Mouse (Mus musculus) limb, embryonic 13.5 days (tissue): ENCODE results near the gene Nhsl2. TPM values are rescaled to one million over a fixed set of nuclear protein-coding genes. Genes with fewer than 3 reads are reported as not detected.
A peak's percentile ranks its signal among the peaks of the same experiment; 100 is the strongest.

Experiments used
- ATAC-seq: fragments of 200-750 bp; cut with Nextera tagmentation; 2 replicates; pipeline ENCODE4 v1.8.0; 2017; ENCODE audit warnings: low read depth, moderate number of reproducible peaks, moderate TSS enrichment; ENCODE audit not compliant: low FRiP score
- H3K27ac ChIP-seq: fragments of 300-500 bp; sonication (generic); 2 replicates; pipeline ENCODE4 v1.5.1; 2015; ENCODE audit warnings: inconsistent platforms, mild to moderate bottlenecking, moderate library complexity
- H3K27me3 ChIP-seq: fragments of 300-500 bp; sonication (generic); 2 replicates; pipeline ENCODE4 v1.6.1; 2015; ENCODE audit warnings: mild to moderate bottlenecking, inconsistent platforms
- H3K36me3 ChIP-seq: fragments of 300-500 bp; sonication (generic); 2 replicates; pipeline ENCODE4 v1.6.1; 2015; ENCODE audit warnings: inconsistent platforms, mild to moderate bottlenecking, moderate library complexity
- H3K4me1 ChIP-seq: fragments of 300-500 bp; sonication (generic); 2 replicates; pipeline ENCODE4 v1.6.1; 2015; ENCODE audit warnings: inconsistent platforms
- H3K4me2 ChIP-seq: fragments of 300-500 bp; sonication (generic); replicated peaks from 2 replicates; pipeline ENCODE4 v1.6.1; 2015; ENCODE audit warnings: inconsistent platforms, mild to moderate bottlenecking, moderate library complexity
- H3K4me3 ChIP-seq: fragments of 300-500 bp; sonication (generic); 2 replicates; pipeline ENCODE4 v1.5.1; 2015; ENCODE audit warnings: moderate library complexity, mild to moderate bottlenecking, inconsistent platforms
- H3K9ac ChIP-seq: fragments of 300-500 bp; sonication (generic); 2 replicates; pipeline ENCODE4 v1.6.1; 2015; ENCODE audit warnings: mild to moderate bottlenecking, inconsistent platforms
- H3K9me3 ChIP-seq: fragments of 300-500 bp; sonication (generic); 2 replicates; pipeline ENCODE4 v1.6.1; 2016; ENCODE audit warnings: inconsistent platforms
- WGBS: fragments of 180-500 bp; shearing (Covaris S2); methylation state at CpG from one replicate; pipeline ENCODE4 v1.1.7; 2015; 5-methylcytosine and 5-hydroxymethylcytosine counted together
- polyA plus RNA-seq: library from polyadenylated mRNA; unstranded; fragments of >200 nt; fragmentation: Nextera tagmentation; extraction: Ambion mirVana; gene quantifications from 2 replicates; pipeline ENCODE4 v1.2.1, GENCODE M21; 2015

Gene Nhsl2
- polyA plus RNA-seq, 1 experiment from 2014 or later, result 17.4 TPM

GRCm38 (mm10) chrX:102060891-102061290, 211.7 kb downstream of the Nhsl2 start:
- Histone ChIP-seq H3K4me1 (peaks cover 17% of the 10 kb centered on the region), H3K4me2 (no peak overlapping the region), H3K27me3 (peaks cover 27% of the 10 kb centered on the region), H3K9me3 (no peaks in the 10 kb centered on the region), H3K9ac (no peak overlapping the region), H3K4me3 (no peak overlapping the region), H3K36me3 (no peaks in the 10 kb centered on the region), H3K27ac (no peak overlapping the region)
- 51% methylated on average over 2 of the region's 2 CpGs for WGBS
- ATAC-seq, result no peak

- 35% methylated on average over 3 of the region's 3 CpGs for WGBS
- no peaks in the 10 kb centered on the region for H3K9me3 ChIP-seq
- no peak overlapping the region for H3K4me3 ChIP-seq
- H3K9ac ChIP-seq, result no peak overlapping the region
- no peak for ATAC-seq
- peaks cover 41% of the 10 kb centered on the region for H3K27me3 ChIP-seq
- H3K36me3 ChIP-seq, result no peaks in the 10 kb centered on the region
- no peak overlapping the region for H3K4me2 ChIP-seq
- peaks cover 17% of the 10 kb centered on the region for H3K4me1 ChIP-seq
- no peak overlapping the region for H3K27ac ChIP-seq
These were observed 214.9 kb downstream of the Nhsl2 start for GRCm38 (mm10) chrX:102064062-102064461.

GRCm38 (mm10) chrX:102065213-102065775, 216.1 kb downstream of the Nhsl2 start:
- ATAC-seq, result no peak
- H3K27ac ChIP-seq, result no peak overlapping the region
- no peaks in the 10 kb centered on the region for H3K9me3 ChIP-seq
- no peak overlapping the region for H3K9ac ChIP-seq
- H3K27me3 ChIP-seq, result peaks cover 45% of the 10 kb centered on the region
- H3K4me1 ChIP-seq, result peaks cover 21% of the 10 kb centered on the region
- no peak overlapping the region for H3K4me2 ChIP-seq
- H3K36me3 ChIP-seq, result no peaks in the 10 kb centered on the region
- WGBS, result 50% methylated on average over 4 of the region's 4 CpGs
- no peak overlapping the region for H3K4me3 ChIP-seq

GRCm38 (mm10) chrX:102066134-102066533, 216.9 kb downstream of the Nhsl2 start:
- peaks cover 51% of the 10 kb centered on the region for H3K27me3 ChIP-seq
- WGBS, result 14% methylated on average over 8 of the region's 9 CpGs
- ATAC-seq, result no peak

GRCm38 (mm10) chrX:102067118-102067517, 217.9 kb downstream of the Nhsl2 start:
- whole genome bisulfite sequencing, result 81% methylated on average over 6 of the region's 6 CpGs
- no peak overlapping the region for H3K4me2 ChIP-seq

More at GRCm38 (mm10) chrX:102066134-102066533, 216.9 kb downstream of the Nhsl2 start:
- Histone ChIP-seq H3K4me1 (peaks cover 18% of the 10 kb centered on the region), H3K9ac (no peak overlapping the region), H3K36me3 (no peaks in the 10 kb centered on the region), H3K4me3 (no peak overlapping the region), H3K9me3 (no peaks in the 10 kb centered on the region), H3K4me2 (no peak overlapping the region), H3K27ac (no peak overlapping the region)

DNA sequence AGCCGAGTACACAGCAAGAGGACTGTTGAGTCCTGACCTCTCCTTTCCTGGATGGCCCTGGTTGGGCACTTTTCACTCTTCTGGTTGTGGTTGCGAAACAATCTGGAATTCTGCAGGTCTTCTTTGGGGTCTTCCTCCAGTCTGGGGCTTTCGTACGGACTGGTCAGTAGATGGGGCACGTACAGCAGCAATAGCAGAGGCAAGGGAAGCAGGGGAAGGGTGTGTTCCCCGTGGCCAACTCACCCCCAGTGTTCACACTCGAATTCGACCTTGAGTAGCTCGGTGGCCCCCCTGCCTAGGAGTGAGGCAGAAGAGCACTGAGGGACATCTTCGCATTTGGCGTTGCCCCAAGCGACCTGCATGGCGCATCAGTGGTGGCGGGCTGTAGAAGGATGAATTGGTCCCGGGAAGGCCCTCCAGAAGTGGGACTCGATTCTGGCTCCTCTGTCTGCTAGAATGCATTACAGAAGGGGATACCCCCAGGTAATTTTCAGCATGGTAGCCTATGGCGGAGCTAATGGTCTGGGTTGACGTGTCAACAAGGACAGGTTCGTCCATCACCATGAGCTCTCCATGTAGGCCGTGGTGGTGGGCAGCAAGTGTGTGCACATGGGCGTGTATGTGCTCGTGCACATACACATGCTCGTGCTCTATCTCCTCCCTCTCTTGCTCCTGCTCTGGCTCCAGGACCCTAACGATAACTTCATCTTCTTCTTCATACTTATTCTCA, 219.8 kb downstream of the Nhsl2 start:
- Histone ChIP-seq H3K27me3 (peaks cover 66% of the 10 kb centered on the region), H3K27ac (no peak overlapping the region), H3K36me3 (no peaks in the 10 kb centered on the region), H3K4me1 (peaks cover 11% of the 10 kb centered on the region), H3K4me3 (no peak overlapping the region), H3K9me3 (no peaks in the 10 kb centered on the region), H3K4me2 (no peak overlapping the region), H3K9ac (no peak overlapping the region)
- ATAC-seq, result no peak
- 92% methylated on average over 24 of the region's 24 CpGs for WGBS

More at GRCm38 (mm10) chrX:102067118-102067517, 217.9 kb downstream of the Nhsl2 start:
- Histone ChIP-seq H3K9ac (no peak overlapping the region), H3K9me3 (no peaks in the 10 kb centered on the region), H3K36me3 (no peaks in the 10 kb centered on the region), H3K27ac (no peak overlapping the region), H3K4me1 (peaks cover 18% of the 10 kb centered on the region), H3K4me3 (no peak overlapping the region), H3K27me3 (peaks cover 58% of the 10 kb centered on the region)
- no peak for ATAC-seq

- H3K4me1 ChIP-seq, result peaks cover 3% of the 10 kb centered on the region; the same call in 1 of the 2 replicates
- peak within 1 kb of the TSS; percentile 74 for H3K27ac ChIP-seq
- H3K9ac ChIP-seq, result peak within 1 kb of the TSS; percentile 71
- no peaks in the 10 kb centered on the region for H3K9me3 ChIP-seq
- ATAC-seq, result peak; percentile 93
- H3K36me3 ChIP-seq, result no peaks in the 10 kb centered on the region
- peaks cover 56% of the 10 kb centered on the region for H3K27me3 ChIP-seq
- 16% methylated on average over 60 of the region's 61 CpGs for WGBS
- H3K4me3 ChIP-seq, result peak within 1 kb of the TSS; percentile 54
- peak within 1 kb of the TSS; percentile 69 for H3K4me2 ChIP-seq
These were observed 221.6 kb downstream of the Nhsl2 start, which contains the start of gene Rtl5 for GRCm38 (mm10) chrX:102070591-102071471. Gene Rtl5, minus strand, starts transcription at chrX:102071304.

- H3K27me3 ChIP-seq, result peaks cover 53% of the 10 kb centered on the region; the same call in 1 of the 2 replicates
- ATAC-seq, result 0 out of 2 replicates have a peak, but pooled peaks have one; percentile 2
- H3K4me3 ChIP-seq, result peak overlapping the region; percentile 54
- peak overlapping the region; percentile 74; the same call in 1 of the 2 replicates for H3K27ac ChIP-seq
- peaks cover 3% of the 10 kb centered on the region; the same call in 1 of the 2 replicates for H3K4me1 ChIP-seq
- WGBS, result 23% methylated on average over 2 of the region's 2 CpGs
- no peaks in the 10 kb centered on the region for H3K9me3 ChIP-seq
- H3K9ac ChIP-seq, result 0 out of 2 replicates have a peak overlapping the region, but pooled peaks have one; percentile 71
- H3K36me3 ChIP-seq, result no peaks in the 10 kb centered on the region
- peak overlapping the region; percentile 69 for H3K4me2 ChIP-seq
These were observed 222.3 kb downstream of the Nhsl2 start for GRCm38 (mm10) chrX:102071517-102071916.

GRCm38 (mm10) chrX:102073605-102074325, 224.6 kb downstream of the Nhsl2 start:
- H3K9me3 ChIP-seq, result no peaks in the 10 kb centered on the region
- H3K4me2 ChIP-seq, result no peak overlapping the region
- H3K36me3 ChIP-seq, result peaks cover 5% of the 10 kb centered on the region; the same call in 1 of the 2 replicates
- peaks cover 42% of the 10 kb centered on the region; the same call in 1 of the 2 replicates for H3K27me3 ChIP-seq
- no peak overlapping the region for H3K9ac ChIP-seq
- peaks cover 3% of the 10 kb centered on the region; the same call in 1 of the 2 replicates for H3K4me1 ChIP-seq
- H3K27ac ChIP-seq, result no peak overlapping the region
- no peak for ATAC-seq
- no peak overlapping the region for H3K4me3 ChIP-seq
- WGBS, result 83% methylated on average over 14 of the region's 14 CpGs

- no peaks in the 10 kb centered on the region for H3K9me3 ChIP-seq
- ATAC-seq, result no peak
- 81% methylated on average over 5 of the region's 5 CpGs for WGBS
- no peak overlapping the region for H3K4me3 ChIP-seq
- peaks cover 3% of the 10 kb centered on the region; the same call in 1 of the 2 replicates for H3K4me1 ChIP-seq
- no peak overlapping the region for H3K9ac ChIP-seq
- H3K4me2 ChIP-seq, result no peak overlapping the region
- peaks cover 5% of the 10 kb centered on the region; the same call in 1 of the 2 replicates for H3K36me3 ChIP-seq
- H3K27ac ChIP-seq, result no peak overlapping the region
- peaks cover 40% of the 10 kb centered on the region; the same call in 1 of the 2 replicates for H3K27me3 ChIP-seq
These were observed 225.2 kb downstream of the Nhsl2 start for GRCm38 (mm10) chrX:102074435-102074834.

GRCm38 (mm10) chrX:102075158-102075557, 226.0 kb downstream of the Nhsl2 start:
- H3K9ac ChIP-seq, result no peak overlapping the region
- ATAC-seq, result no peak
- peaks cover 5% of the 10 kb centered on the region; the same call in 1 of the 2 replicates for H3K36me3 ChIP-seq
- no peak overlapping the region for H3K4me3 ChIP-seq
- WGBS, result 68% methylated on average over 4 of the region's 4 CpGs
- peaks cover 41% of the 10 kb centered on the region; the same call in 1 of the 2 replicates for H3K27me3 ChIP-seq
- no peak overlapping the region for H3K4me2 ChIP-seq
- H3K4me1 ChIP-seq, result peaks cover under 1% of the 10 kb centered on the region; the same call in 1 of the 2 replicates
- H3K9me3 ChIP-seq, result no peaks in the 10 kb centered on the region
- no peak overlapping the region for H3K27ac ChIP-seq
